Mouse (Mus musculus) heart, postnatal 0 days (tissue): ENCODE data around the gene Dlx6.

Experiments used
- CTCF ChIP-seq: IDR thresholded peaks from 2 replicates; pipeline ENCODE4 v1.5.1; 2016; ENCODE audit warnings: antibody characterized with exemption, control low read depth, low read depth
- EP300 ChIP-seq: IDR thresholded peaks from 2 replicates; pipeline ENCODE4 v1.6.1; 2016; ENCODE audit warnings: antibody characterized with exemption, low read depth

DNA sequence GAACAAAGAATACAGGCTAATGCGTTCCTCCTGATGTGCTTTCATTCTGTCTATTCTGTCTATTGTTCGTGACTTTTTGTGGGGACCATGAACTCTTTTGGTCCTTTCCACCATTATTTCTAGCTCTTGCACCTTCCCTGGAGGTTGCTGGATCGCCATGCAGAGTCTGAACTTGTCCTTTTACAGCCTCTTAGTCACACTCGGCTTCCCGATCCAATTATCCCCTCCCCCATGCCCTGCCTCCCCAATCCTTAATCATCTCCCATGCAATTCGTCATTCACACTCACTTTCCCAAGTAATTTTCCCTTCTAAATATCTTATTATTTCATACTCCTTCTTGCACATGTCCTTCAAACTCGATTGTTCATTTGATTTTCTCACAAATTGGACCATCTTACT lies 44.0 kb upstream of the Dlx6 start:
- TF ChIP-seq EP300 (no peak), CTCF (no peak)
